Mouse (Mus musculus) mesoderm, embryonic 11.5 days (tissue): ENCODE data around the gene Robo1.

Experiments used
- DNase-seq: peaks from one replicate; pipeline ENCODE4 v3.0.0-alpha.2; 2012; ENCODE audit warnings: low read depth, low spot score

Robo1 gene

DNA sequence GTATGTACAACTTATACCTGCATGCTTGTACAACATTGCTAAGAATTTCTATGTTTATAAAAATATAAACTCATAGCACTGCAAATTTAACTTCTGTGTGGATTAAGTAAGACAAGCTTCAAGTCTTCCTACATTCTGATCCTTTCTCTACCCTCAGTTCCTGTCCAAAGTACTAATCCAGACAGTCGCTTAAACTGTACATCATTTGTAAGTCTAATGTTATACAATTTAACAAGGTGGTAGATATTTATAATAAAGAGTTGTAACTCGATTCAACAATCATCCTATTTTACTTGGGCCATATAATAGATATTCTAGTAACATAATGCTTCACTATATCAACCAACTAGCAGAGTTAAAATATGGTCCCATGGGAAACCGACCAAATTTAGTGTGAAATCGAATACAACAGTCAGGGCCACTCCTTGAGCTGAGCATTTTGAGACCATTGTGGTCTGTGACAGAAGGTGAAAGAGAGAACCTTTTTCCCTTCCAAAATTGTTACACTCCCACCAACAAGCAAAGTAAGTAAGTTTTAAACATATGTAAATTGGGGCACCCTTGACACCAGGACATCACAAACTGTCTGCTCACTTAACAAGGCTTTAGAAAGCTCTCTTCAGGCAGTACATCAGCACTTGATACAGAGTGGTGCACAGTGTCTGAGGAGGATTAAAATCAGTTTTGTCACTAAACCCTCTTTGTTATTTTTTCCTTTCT lies 295.5 kb downstream of the Robo1 start:
- peak; percentile 41 for DNase-seq

GRCm38 (mm10) chr16:72605066-72605465 lies 297.0 kb downstream of the Robo1 start:
- DNase-seq = peak; percentile 86

GRCm38 (mm10) chr16:72610661-72611112 lies 302.6 kb downstream of the Robo1 start:
- peak; percentile 43 for DNase-seq

GRCm38 (mm10) chr16:72614898-72615297 lies 306.8 kb downstream of the Robo1 start:
- no peak for DNase-seq

GRCm38 (mm10) chr16:72615360-72615759 lies 307.3 kb downstream of the Robo1 start:
- DNase-seq = no peak

DNA sequence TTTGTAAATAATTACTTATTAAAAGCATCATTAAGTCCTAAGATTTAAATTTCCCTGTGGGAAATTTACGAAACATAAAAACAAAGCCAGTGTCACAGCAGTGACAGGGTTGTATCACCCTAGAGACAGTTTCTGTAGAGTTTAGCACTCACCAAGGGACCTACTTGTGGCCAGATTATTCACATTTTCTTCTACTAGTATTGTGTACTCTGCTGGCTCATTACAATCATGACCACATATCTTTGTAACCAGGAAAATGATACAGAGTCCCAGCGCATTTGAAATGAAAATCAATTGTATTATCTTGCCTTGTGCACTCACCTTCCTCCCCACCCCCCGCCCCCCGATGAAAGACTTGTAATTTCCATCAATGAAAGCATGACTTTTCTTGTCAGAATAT lies 314.3 kb downstream of the Robo1 start:
- no peak for DNase-seq

GRCm38 (mm10) chr16:72622868-72623267 lies 314.8 kb downstream of the Robo1 start:
- DNase-seq = no peak

- DNase-seq = no peak
Observed at GRCm38 (mm10) chr16:72633846-72634245, 325.7 kb downstream of the Robo1 start.

DNA sequence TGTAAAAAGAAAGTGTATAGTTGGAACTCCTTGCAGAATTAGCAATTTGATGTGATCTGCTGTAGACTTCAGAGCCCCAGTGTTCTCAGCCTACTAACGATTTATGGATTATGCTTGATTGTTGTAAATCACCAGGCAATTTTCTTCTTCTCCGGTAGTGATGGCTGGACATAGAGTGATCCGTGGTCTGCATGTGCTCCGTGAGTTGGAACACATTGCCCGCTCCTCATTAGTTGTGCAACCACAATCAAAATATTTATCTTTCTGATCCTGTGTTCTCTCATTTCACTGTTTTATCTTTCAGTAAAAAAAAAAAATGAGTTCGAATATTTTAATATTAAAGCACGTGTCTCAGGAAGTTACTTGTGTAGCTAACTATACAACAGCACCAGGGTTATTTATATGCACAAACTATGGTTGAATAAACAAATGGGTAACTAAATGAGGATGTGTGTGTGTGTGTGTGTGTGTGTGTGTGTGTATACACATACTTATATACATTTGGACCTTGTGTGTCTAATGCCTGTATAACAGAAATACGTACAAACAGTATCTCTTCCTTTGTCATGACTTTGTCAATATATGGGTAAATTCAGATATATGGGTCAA lies 331.3 kb downstream of the Robo1 start:
- DNase-seq = no peak

DNA sequence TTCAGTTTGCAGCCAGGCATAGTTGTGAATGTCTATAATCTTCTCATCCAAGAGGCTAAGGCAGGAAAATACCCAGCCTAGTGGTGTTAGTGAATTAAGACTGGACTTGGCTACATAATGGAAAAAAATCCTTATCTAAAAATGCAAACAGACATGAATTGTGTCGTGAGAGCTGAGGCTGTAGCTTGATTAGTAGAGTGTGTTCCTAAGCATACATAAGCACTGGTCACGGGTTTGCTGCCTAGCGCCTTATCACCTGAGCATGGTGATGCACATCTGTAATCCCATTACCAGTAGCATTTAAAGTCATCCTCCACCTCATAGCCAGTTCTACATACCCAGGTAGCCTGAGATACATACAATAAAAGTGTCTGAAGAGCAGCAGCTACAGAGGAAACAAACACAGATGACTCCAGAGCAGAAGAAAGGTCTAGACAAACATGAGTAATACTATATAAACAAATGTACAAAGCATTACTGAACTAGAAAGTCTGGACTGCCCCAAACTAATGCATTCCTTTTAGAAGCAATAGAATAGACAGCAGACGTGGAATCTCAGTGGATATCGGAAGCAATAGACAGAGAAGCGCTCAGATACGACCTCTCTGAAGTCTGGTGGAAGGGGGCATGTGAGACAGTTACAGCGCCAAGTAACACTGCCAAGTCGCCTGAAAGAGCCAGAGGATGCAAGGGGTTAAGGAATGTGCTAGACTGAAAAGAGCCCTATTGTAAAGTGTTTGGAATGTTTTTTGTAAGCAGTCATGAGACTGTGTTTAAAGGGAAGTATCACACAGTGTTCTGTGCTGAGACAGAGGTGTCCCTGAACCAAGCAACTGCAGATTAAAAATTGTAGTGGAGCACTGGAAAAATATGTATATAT lies 333.1 kb downstream of the Robo1 start:
- no peak for DNase-seq

GRCm38 (mm10) chr16:72645890-72646289 lies 337.8 kb downstream of the Robo1 start:
- peak; percentile 51 for DNase-seq

GRCm38 (mm10) chr16:72649314-72649713 lies 341.2 kb downstream of the Robo1 start:
- peak; percentile 73 for DNase-seq

- DNase-seq = no peak
Observed at GRCm38 (mm10) chr16:72655411-72655810, 347.3 kb downstream of the Robo1 start.

DNA sequence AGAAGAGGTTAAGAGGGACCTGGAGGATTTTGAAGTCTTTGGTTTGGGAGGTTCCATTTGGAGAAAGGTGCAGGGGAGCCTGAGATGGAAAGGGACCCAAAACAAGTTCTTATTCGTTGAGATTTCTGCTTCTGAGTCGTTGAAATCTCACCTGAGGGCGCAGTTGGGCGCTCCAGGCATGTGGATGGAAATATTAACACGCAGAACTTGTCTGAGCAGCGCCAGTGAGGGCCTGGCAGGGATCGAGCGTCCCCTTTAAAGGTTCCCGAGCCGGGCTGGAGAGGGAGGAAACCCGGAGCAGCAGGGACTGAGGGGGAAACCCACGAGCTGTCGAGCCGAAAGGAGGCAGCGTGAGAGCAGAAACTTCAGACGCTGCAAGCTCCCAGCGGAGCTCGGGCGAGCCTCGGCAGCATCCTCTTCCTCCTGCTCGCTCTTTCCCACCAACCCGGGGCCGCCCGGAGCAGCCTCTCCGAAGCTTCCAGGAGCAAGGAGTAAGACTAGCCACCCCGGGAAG lies 354.8 kb downstream of the Robo1 start:
- DNase-seq = peak; percentile 87

DNA sequence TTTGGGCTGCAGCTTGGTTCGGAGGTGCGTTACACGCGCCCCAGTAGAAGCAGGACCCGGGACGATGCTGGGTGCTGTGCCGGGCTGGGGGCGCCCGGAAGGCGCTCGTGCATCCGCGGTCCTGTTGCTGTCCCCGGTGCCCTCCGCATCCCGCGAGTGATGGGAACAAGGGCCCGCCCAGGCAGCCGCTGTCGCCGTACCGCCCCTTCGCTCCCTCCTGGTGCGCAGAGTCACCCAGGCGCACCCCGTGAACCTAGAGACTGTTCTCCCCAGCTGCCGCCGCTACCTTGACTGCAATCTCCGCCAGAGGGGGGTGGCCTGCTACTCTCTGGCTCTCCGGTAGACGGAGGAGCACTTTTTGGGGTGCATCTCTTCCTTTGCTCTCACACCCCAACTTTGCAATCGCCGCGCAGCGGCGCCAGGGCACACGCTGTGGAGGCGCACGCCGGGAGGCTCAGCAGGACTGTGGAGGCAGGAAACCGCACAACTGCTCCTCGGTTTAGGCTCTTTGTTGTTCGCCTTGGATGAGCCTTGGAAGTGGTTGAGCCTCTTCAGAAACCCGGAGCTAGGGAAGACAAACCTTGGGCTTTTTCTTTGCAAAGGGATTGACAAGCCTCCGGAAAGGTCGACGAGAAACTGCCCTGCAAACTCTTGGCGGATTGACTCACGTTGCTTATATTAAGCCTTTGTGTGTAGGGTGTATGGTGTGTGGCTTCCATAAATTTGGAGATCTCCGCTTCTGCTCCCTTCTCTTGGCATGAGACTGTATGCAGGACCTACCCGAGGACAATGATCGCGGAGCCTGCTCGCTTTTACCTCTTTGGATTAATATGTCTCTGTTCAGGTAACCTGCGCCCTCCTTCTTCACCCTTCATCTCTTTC lies 355.5 kb downstream of the Robo1 start:
- DNase-seq = no peak

DNA sequence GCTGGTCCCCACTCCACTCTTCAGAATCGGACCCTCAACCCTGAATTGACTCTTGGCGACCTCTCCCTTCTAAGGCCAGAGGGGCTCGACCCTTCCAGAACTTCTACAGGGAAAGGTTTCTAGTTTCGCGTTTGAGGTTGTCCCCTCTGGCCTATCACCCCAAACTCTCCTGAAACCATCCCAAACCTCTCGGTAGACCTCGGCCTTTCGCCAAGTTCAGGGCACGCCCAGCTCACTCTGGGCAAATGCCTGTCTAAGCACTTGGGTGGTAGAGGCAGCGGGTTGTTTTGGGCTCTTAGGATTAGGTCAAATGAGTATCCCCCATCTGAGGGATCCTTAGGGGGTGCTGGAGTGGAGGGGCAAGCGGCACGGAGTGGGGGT lies 356.1 kb downstream of the Robo1 start:
- DNase-seq = no peak

- DNase-seq = no peak
Observed at GRCm38 (mm10) chr16:72664806-72665205, 356.7 kb downstream of the Robo1 start.

DNA sequence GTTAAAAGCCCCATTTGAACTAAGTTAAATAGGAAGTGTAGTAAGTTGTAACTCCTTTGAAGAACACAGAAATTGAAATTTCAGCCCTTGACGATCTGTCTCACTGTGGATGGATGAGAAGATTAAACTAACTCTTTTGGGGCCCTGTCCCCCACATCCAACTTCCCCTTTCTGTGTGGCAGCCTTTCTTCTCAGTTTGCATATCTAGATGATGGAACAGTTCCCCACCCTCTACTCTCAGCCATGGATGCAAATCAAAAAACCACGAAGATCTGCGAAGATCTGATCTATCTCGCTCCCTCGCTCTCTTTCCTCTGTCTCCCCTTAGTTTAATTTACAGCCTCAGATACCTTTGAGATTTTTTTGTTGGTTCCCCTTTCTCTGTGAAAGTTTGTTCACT lies 357.3 kb downstream of the Robo1 start:
- DNase-seq = no peak

DNA sequence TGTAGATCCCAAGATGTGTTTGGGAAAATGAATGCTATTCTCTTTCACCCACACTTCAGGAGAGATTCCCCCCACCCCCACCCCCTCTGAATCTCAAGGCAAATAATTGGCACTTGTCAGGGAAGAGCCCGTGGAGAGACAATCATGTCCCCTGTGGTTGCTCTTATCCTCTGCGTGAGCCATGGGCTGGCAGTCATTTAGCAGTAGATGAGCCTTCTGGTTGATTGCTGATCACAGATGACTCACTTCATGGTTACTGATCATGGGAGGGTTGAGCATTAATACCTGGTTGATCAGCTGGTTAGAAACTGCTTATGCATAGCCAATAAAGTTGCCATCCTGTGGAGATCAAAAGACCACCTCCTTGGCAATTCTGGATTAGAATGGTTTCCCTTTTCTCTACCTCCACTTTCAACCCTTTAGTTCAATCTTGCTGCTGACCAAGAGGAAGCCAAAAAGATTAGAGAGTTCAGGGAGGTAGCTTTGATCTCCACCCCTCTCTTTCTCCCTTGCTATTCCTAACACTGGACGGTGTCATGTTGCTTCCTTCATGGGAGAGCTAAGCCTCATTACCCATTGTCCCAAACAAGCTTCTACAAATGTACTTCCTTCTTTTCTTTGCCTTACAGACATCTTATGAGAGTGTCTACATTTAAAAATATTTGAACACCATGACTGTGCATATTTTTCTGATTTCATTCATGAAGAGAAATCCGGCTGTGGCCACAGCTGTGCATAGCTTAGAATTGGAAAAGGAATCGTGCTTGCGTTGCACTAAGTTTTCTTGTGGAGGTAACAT lies 362.3 kb downstream of the Robo1 start:
- DNase-seq = no peak

- no peak for DNase-seq
Observed at GRCm38 (mm10) chr16:72677234-72677633, 369.1 kb downstream of the Robo1 start.
